Mouse (Mus musculus) forebrain, embryonic 12.5 days (tissue): ENCODE results near the gene Zfp324. TPM values are rescaled to one million over a fixed set of nuclear protein-coding genes. Genes with fewer than 3 reads are reported as not detected.

Source experiments
- ATAC-seq: fragments of 200-750 bp; cut with Nextera tagmentation; 2 replicates; pipeline ENCODE4 v1.8.0; 2017; ENCODE audit warnings: moderate TSS enrichment; ENCODE audit not compliant: low FRiP score
- H3K27ac ChIP-seq: fragments of 300-500 bp; sonication (generic); 2 replicates; pipeline ENCODE4 v1.5.1; 2016; ENCODE audit warnings: mild to moderate bottlenecking
- H3K27me3 ChIP-seq: fragments of 300-500 bp; sonication (generic); 2 replicates; pipeline ENCODE4 v1.6.1; 2016; ENCODE audit warnings: mild to moderate bottlenecking
- H3K36me3 ChIP-seq: fragments of 300-500 bp; sonication (generic); replicated peaks from 2 replicates; pipeline ENCODE4 v1.6.1; 2016; ENCODE audit warnings: mild to moderate bottlenecking
- H3K4me1 ChIP-seq: fragments of 300-500 bp; sonication (generic); 2 replicates; pipeline ENCODE4 v1.6.1; 2016
- H3K4me2 ChIP-seq: fragments of 300-500 bp; sonication (generic); 2 replicates; pipeline ENCODE4 v1.6.1; 2016; ENCODE audit warnings: mild to moderate bottlenecking, moderate library complexity
- H3K4me3 ChIP-seq: fragments of 300-500 bp; sonication (generic); replicated peaks from 2 replicates; pipeline ENCODE4 v1.5.1; 2016; ENCODE audit warnings: mild to moderate bottlenecking
- H3K9ac ChIP-seq: fragments of 300-500 bp; sonication (generic); 2 replicates; pipeline ENCODE4 v1.6.1; 2016; ENCODE audit warnings: mild to moderate bottlenecking
- H3K9me3 ChIP-seq: fragments of 300-500 bp; sonication (generic); 2 replicates; pipeline ENCODE4 v1.6.1; 2016
- WGBS: fragments of 180-500 bp; shearing (Covaris S2); methylation state at CpG from one replicate; pipeline ENCODE4 v1.1.7; 2016; 5-methylcytosine and 5-hydroxymethylcytosine counted together
- polyA plus RNA-seq: library from polyadenylated mRNA; unstranded; fragments of >200 nt; fragmentation: Nextera tagmentation; extraction: Ambion mirVana; gene quantifications from 2 replicates; pipeline ENCODE4 v1.2.1, GENCODE M21; 2016

The Zfp324 gene
- polyA plus RNA-seq, 1 experiment from 2014 or later: 11.3 TPM

- no peak overlapping the region for H3K9ac ChIP-seq
- WGBS: 87% methylated on average over 4 of the region's 4 CpGs
- no peak overlapping the region for H3K4me3 ChIP-seq
- no peaks in the 10 kb centered on the region for H3K4me1 ChIP-seq
- H3K9me3 ChIP-seq: no peaks in the 10 kb centered on the region
- ATAC-seq: no peak
- H3K36me3 ChIP-seq: no peaks in the 10 kb centered on the region
- no peak overlapping the region for H3K4me2 ChIP-seq
- H3K27me3 ChIP-seq: 0 out of 2 replicates have a peak, but pooled peaks cover 3% of the 10 kb centered on the region
- H3K27ac ChIP-seq: no peak overlapping the region
Observed at GRCm38 (mm10) chr7:12940599-12940998, 25.0 kb upstream of the Zfp324 start.

GRCm38 (mm10) chr7:12943488-12943887 lies 22.1 kb upstream of the Zfp324 start:
- H3K4me2 ChIP-seq: no peak overlapping the region
- H3K27me3 ChIP-seq: no peaks in the 10 kb centered on the region; the same call in 1 of the 2 replicates
- no peaks in the 10 kb centered on the region for H3K9me3 ChIP-seq
- H3K36me3 ChIP-seq: no peaks in the 10 kb centered on the region
- no peak overlapping the region for H3K4me3 ChIP-seq
- H3K4me1 ChIP-seq: no peaks in the 10 kb centered on the region
- ATAC-seq: no peak
- no peak overlapping the region for H3K27ac ChIP-seq
- H3K9ac ChIP-seq: no peak overlapping the region

GRCm38 (mm10) chr7:12949032-12949871 lies 16.4 kb upstream of the Zfp324 start:
- H3K4me2 ChIP-seq: peak overlapping the region; percentile 69
- no peaks in the 10 kb centered on the region; the same call in 1 of the 2 replicates for H3K27me3 ChIP-seq
- WGBS: 12% methylated on average over 35 of the region's 35 CpGs
- peaks cover 13% of the 10 kb centered on the region for H3K4me1 ChIP-seq
- H3K36me3 ChIP-seq: no peaks in the 10 kb centered on the region
- no peaks in the 10 kb centered on the region for H3K9me3 ChIP-seq
- ATAC-seq: peak; percentile 97
- peak overlapping the region; percentile 86 for H3K27ac ChIP-seq
- peak overlapping the region; percentile 42 for H3K4me3 ChIP-seq
- H3K9ac ChIP-seq: peak overlapping the region; percentile 58

GRCm38 (mm10) chr7:12949872-12950229 lies 15.8 kb upstream of the Zfp324 start:
- Histone ChIP-seq H3K36me3 (no peaks in the 10 kb centered on the region), H3K4me1 (peaks cover 13% of the 10 kb centered on the region), H3K4me3 (peak overlapping the region; percentile 42), H3K9ac (peak overlapping the region; percentile 58), H3K27me3 (no peaks in the 10 kb centered on the region; the same call in 1 of the 2 replicates), H3K9me3 (no peaks in the 10 kb centered on the region), H3K4me2 (peak overlapping the region; percentile 69), H3K27ac (peak overlapping the region; percentile 78)
- no peak for ATAC-seq
- 9% methylated on average over 16 of the region's 16 CpGs for WGBS

GRCm38 (mm10) chr7:12954896-12955295 lies 10.7 kb upstream of the Zfp324 start:
- Histone ChIP-seq H3K9ac (no peak overlapping the region), H3K36me3 (no peaks in the 10 kb centered on the region), H3K4me3 (no peak overlapping the region), H3K27ac (no peak overlapping the region), H3K27me3 (no peaks in the 10 kb centered on the region), H3K9me3 (no peaks in the 10 kb centered on the region), H3K4me1 (peaks cover 7% of the 10 kb centered on the region), H3K4me2 (no peak overlapping the region)
- no peak for ATAC-seq
- WGBS: 64% methylated on average over 3 of the region's 3 CpGs

- no peak for ATAC-seq
- Histone ChIP-seq H3K4me3 (no peak overlapping the region), H3K27ac (no peak overlapping the region), H3K4me2 (no peak overlapping the region), H3K27me3 (no peaks in the 10 kb centered on the region), H3K9ac (no peak overlapping the region), H3K4me1 (peaks cover 5% of the 10 kb centered on the region; the same call in 1 of the 2 replicates), H3K36me3 (no peaks in the 10 kb centered on the region), H3K9me3 (no peaks in the 10 kb centered on the region)
- 70% methylated on average over 5 of the region's 5 CpGs for WGBS
Observed at GRCm38 (mm10) chr7:12957511-12957910, 8.1 kb upstream of the Zfp324 start.

- H3K36me3 ChIP-seq: no peaks in the 10 kb centered on the region
- WGBS: 82% methylated on average over 4 of the region's 4 CpGs
- ATAC-seq: no peak
Observed at GRCm38 (mm10) chr7:12958948-12959347, 6.7 kb upstream of the Zfp324 start.

GRCm38 (mm10) chr7:12959718-12960117 lies 5.9 kb upstream of the Zfp324 start:
- Histone ChIP-seq H3K4me3 (no peak overlapping the region), H3K9ac (no peak overlapping the region), H3K4me1 (peaks cover 6% of the 10 kb centered on the region; the same call in 1 of the 2 replicates), H3K9me3 (no peaks in the 10 kb centered on the region), H3K27me3 (no peaks in the 10 kb centered on the region), H3K36me3 (no peaks in the 10 kb centered on the region), H3K4me2 (no peak overlapping the region), H3K27ac (no peak overlapping the region)
- no peak for ATAC-seq
- 12% methylated on average over 4 of the region's 4 CpGs for WGBS

More at GRCm38 (mm10) chr7:12958948-12959347, 6.7 kb upstream of the Zfp324 start:
- H3K27ac ChIP-seq: no peak overlapping the region
- no peak overlapping the region for H3K4me3 ChIP-seq
- no peaks in the 10 kb centered on the region for H3K27me3 ChIP-seq
- H3K4me1 ChIP-seq: peaks cover 5% of the 10 kb centered on the region; the same call in 1 of the 2 replicates
- no peaks in the 10 kb centered on the region for H3K9me3 ChIP-seq
- no peak overlapping the region for H3K4me2 ChIP-seq
- H3K9ac ChIP-seq: no peak overlapping the region

GRCm38 (mm10) chr7:12961511-12962141 lies 4.0 kb upstream of the Zfp324 start:
- 4% methylated on average over 29 of the region's 29 CpGs for WGBS
- Histone ChIP-seq H3K4me1 (peaks cover 18% of the 10 kb centered on the region), H3K4me2 (peak overlapping the region; percentile 61), H3K9ac (peak overlapping the region; percentile 56), H3K27ac (peak overlapping the region; percentile 78), H3K27me3 (no peaks in the 10 kb centered on the region), H3K36me3 (no peaks in the 10 kb centered on the region), H3K4me3 (peak overlapping the region; percentile 39), H3K9me3 (no peaks in the 10 kb centered on the region)
- ATAC-seq: peak; percentile 76

- WGBS: 1% methylated on average over 29 of the region's 29 CpGs
- peak overlapping the region; percentile 92 for H3K9ac ChIP-seq
- peak; percentile 57 for ATAC-seq
Observed at GRCm38 (mm10) chr7:12966104-12966845, 637 bp downstream of the Zfp324 start.

GRCm38 (mm10) chr7:12970906-12971305 lies 5.3 kb downstream of the Zfp324 start:
- H3K36me3 ChIP-seq: peaks cover 43% of the 10 kb centered on the region
- WGBS: 95% methylated on average over 25 of the region's 25 CpGs

More at GRCm38 (mm10) chr7:12966104-12966845, 637 bp downstream of the Zfp324 start:
- H3K4me3 ChIP-seq: peak overlapping the region; percentile 68
- peak overlapping the region; percentile 90 for H3K4me2 ChIP-seq
- no peaks in the 10 kb centered on the region for H3K27me3 ChIP-seq
- no peaks in the 10 kb centered on the region for H3K9me3 ChIP-seq
- H3K4me1 ChIP-seq: peaks cover 28% of the 10 kb centered on the region
- peak overlapping the region; percentile 90 for H3K27ac ChIP-seq
- H3K36me3 ChIP-seq: peaks cover 28% of the 10 kb centered on the region

More at GRCm38 (mm10) chr7:12970906-12971305, 5.3 kb downstream of the Zfp324 start:
- ATAC-seq: no peak
- peaks cover 17% of the 10 kb centered on the region for H3K4me1 ChIP-seq
- no peak overlapping the region for H3K4me3 ChIP-seq
- H3K9ac ChIP-seq: no peak overlapping the region
- no peaks in the 10 kb centered on the region for H3K27me3 ChIP-seq
- no peak overlapping the region for H3K4me2 ChIP-seq
- no peaks in the 10 kb centered on the region for H3K9me3 ChIP-seq
- no peak overlapping the region for H3K27ac ChIP-seq
